Mouse (Mus musculus) yolk sac, embryonic 10.5 days (tissue): Measurements from ENCODE around the gene Pnpla8.
"Not testable (repeated sequence)": the region's sequence is repeated elsewhere in the genome, so short reads cannot be mapped to it uniquely, and the experiment has no call there.

Experiments used
- DNase-seq: peaks from one replicate; pipeline ENCODE4 v3.0.0-alpha.2; 2017; ENCODE audit warnings: low spot score

Pnpla8 gene

GRCm38 (mm10) chr12:44221070-44221469 is at the start of gene Pnpla8:
Gene Pnpla8 (plus strand): TSS chr12:44221370.
- not testable (repeated sequence) for DNase-seq

GRCm38 (mm10) chr12:44176331-44177037 is 44.7 kb upstream of the Pnpla8 start:
- DNase-seq, result no peak

GRCm38 (mm10) chr12:44177038-44177355 is 44.2 kb upstream of the Pnpla8 start:
- DNase-seq, result no peak

GRCm38 (mm10) chr12:44181081-44181982 is 39.8 kb upstream of the Pnpla8 start:
- DNase-seq, result no peak

DNA sequence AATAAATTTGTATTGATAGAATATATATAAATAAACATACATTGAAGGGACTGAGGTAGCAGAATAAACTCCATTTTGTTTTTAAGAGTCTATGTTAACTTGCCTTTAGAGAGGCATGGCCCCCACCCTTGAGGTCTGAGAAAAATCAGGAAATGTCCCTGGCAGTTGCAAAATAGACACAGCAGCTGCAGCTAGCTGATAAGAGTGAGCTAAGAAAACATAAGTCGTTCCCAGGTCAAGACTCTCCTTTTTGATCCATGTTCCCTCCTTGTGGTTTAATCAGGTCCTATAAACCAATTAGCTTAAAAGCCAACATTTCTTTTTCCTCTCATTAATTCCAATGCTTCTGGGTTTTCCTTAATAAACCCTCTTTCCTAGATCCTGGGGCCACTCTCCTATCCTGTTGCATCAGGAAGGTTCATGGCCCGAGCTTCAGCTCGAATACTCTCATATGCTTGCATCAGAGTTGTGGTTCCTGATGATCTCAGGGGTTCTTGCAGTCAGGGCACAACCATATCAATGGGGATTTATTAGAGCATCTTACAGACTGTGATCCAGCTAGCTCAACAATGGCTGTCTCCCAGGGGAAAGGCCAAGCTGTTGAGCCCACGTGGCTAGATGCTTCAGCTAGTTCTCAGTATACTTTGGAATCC is 23.2 kb upstream of the Pnpla8 start:
- DNase-seq, result no peak

DNA sequence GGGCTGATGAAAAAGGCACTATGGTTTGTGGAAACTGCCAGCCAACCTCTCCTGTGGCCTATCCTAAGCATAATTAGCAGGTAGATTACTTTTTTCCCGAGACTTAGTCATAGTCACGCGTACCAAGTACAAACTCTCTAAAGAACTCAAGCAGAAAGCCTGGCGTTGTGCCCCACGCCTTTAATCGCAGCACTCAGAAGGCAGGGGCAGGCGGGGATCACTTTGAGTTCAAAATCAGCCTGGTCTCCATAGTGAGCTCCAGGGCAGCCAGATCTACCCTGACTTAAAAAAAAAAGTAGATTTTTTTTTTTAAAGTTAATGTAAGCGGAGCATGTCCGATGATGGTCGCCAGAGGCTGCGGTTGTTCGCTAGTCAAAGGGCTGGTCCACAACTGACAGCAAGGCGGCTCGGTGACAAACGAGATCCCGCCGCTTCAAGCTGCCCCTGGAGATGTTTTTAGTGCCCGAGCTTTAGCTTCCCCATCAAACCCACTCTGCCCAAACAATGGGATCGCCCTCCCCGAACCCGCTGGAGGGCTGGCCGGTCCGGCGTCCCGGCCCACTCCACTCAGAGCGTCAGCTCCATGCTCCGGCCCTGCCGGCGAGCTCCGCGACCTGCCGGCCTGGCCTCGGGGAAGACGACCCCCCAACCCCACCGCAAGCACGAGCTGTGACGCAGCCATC is 11.9 kb upstream of the Pnpla8 start:
- peak; percentile 35 for DNase-seq

DNA sequence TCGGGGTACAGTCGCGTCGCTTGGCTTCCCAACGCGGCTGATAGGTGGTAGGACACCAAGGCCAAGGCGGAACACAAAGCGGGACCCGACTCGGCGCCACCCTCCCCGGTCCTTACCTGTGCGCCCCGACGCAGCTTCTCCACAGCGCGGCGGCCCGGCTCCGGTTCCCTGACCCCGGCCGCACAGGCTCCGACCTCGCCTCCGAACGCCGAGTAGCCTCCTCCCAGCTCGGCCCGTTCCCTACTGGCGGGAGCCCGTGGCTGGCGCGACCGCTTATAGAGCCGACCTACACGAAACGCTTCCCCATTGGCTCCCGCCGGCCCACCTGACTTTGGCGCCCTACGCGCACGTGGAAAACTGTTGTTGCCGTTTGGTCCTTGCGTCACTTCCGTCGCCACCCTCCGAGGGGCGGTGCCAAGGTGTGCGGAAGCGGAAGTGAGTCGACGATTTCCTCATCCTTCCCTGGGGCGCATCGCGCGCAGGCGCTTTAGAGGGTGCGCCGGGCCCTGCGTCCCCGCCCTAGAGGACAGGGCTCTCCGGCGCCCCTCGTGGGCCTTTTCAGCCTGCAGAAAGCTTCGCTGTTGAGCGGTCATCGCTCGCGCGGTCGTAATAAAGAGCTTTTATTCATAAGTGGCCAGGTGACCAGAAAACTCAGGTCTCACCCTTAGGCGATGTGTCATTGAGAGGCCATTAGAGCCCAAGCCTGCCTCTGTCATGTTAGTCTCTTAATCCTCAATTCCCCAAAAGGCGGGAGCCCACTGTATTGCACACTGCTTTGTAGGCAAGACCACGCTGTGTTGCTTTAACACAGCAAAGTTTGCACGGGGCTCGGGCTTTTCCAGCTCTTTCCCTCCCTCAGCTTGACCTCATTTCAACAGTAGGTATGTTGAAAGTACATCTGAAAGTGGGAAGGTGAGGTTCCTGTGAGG is 11.1 kb upstream of the Pnpla8 start, which contains the start of gene Dnajb9:
Gene Dnajb9 (minus strand): TSS at position 503 of the 929 bp plus-strand sequence.
- DNase-seq, result peak; percentile 99

DNA sequence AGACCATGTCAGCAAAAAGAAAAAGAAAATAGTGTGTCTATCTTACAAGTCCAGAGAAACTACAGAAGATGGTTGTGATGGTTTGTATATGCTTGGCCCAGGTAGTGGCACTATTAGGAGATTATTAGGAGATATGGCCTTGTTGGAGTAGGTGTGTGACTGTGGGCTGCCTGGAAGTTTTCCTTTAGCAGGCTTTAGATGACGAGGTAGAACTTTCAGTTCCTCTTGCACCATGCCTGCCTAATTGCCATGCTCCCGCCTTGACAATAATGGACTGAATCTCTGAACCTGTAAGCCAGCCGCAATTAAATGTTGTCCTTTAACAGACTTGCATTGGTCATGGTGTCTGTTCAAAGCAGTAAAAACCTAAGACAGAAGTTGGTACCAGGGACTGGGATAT is 9.6 kb upstream of the Pnpla8 start:
- DNase-seq, result no peak

GRCm38 (mm10) chr12:44221651-44222356 is 634 bp downstream of the Pnpla8 start:
- peak; percentile 27 for DNase-seq

GRCm38 (mm10) chr12:44223044-44223443 is 1.9 kb downstream of the Pnpla8 start:
- no peak for DNase-seq

GRCm38 (mm10) chr12:44224650-44225049 is 3.5 kb downstream of the Pnpla8 start:
- no peak for DNase-seq

DNA sequence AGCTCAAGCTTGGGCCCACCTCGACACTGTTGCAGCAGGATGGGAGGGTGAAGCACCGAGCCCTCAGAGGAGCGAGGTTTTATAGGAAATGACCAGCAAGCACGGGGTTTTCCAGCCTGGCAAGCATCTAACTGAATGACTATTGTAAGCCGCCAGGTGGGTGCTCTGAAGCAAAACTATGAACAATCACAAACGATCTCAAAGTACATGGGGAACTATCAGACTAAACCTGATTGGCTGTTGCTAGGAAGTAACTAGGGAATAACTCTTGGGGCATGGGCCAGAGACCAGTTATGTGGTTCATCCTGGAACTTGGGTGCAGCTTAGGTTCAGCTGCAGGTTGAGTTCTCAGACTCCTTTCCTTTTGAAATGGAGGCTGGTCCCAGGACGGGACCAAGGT is 19.9 kb downstream of the Pnpla8 start:
- DNase-seq, result no peak

DNA sequence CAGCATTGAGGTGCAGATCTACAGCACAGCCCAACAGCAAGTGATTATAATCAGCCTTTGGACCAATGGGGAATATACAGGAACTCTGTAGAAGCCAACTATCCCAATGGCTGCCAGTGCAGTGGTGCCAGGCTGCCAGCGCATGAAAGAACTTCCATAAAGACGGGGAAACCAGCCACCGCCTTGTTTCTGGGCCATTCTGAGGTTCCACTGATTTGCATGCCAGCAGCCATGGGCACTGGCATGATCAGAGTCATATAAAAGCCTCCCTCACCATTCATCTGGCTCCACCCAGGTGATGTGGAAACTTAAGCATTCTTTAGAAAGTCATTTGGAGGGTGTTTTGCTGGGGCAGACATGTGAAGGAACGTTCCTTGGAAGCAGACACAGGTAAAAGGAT is 21.2 kb downstream of the Pnpla8 start:
- no peak for DNase-seq

- DNase-seq, result no peak
Observed at GRCm38 (mm10) chr12:44245739-44246138, 24.6 kb downstream of the Pnpla8 start.

- peak; percentile 68 for DNase-seq
Observed at GRCm38 (mm10) chr12:44248309-44248977, 27.3 kb downstream of the Pnpla8 start.

DNA sequence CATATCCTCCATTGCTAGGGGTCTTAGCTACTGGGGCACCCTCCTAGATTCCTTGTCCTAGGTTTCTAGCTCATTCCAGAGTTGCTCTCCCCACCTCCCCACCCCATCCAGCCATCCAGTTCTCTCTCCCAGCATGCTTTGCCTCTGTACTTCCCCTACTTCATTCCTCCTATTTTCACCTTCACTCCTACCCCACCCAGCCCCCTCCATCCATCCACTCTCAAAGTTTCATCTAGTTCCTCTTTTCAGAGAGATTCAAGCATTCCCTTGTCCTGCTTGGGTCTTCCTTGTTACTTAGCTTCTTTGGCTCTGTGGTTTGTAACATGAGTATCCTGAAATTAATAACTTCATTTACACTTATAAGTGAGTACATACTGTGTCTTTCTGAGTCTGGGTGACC is 41.4 kb downstream of the Pnpla8 start:
- DNase-seq, result no peak

GRCm38 (mm10) chr12:44265651-44266050 is 44.5 kb downstream of the Pnpla8 start:
- DNase-seq, result no peak

GRCm38 (mm10) chr12:44267196-44267595 is 46.0 kb downstream of the Pnpla8 start:
- DNase-seq, result no peak

- peak; percentile 99 for DNase-seq
Observed at GRCm38 (mm10) chr12:44268728-44269302, 47.6 kb downstream of the Pnpla8 start.
